Mouse (Mus musculus) megakaryocyte progenitor cell, adult 5-6 weeks (primary cell): ENCODE results near the gene Myh7b. TPM values are rescaled to one million over a fixed set of nuclear protein-coding genes. Genes with fewer than 3 reads are reported as not detected.
A peak's percentile ranks its signal among the peaks of the same experiment; 100 is the strongest.

Experiments
- ATAC-seq: replicated peaks from 2 replicates; pipeline ENCODE4 v1.8.0; 2016; ENCODE audit warnings: mild to moderate bottlenecking, moderate TSS enrichment, inconsistent platforms; ENCODE audit not compliant: poor library complexity
- total RNA-seq, 2 experiments: library from RNA; stranded (forward) in 1 of 2; stranded (reverse) in 1 of 2; fragments of 157-497, 149-512 nt in 1 of 2; fragments of 200-1000 nt in 1 of 2; gene quantifications; 2 replicates each; pipeline versions ENCODE4 v1.2.3 to v1.2.4; 2015 to 2017

The Myh7b gene
- total RNA-seq (2015) = 0.07 TPM in 1 of 2 replicates, not detected in the other
- not detected in 2 replicates for total RNA-seq (2017)

- ATAC-seq = no peak
These were observed at the start of gene Myh7b for GRCm38 (mm10) chr2:155610978-155611377. Gene Myh7b (plus strand): TSS chr2:155611212.

- ATAC-seq = peak; percentile 71
These were observed 48.8 kb upstream of the Myh7b start for GRCm38 (mm10) chr2:155562209-155562608.

DNA sequence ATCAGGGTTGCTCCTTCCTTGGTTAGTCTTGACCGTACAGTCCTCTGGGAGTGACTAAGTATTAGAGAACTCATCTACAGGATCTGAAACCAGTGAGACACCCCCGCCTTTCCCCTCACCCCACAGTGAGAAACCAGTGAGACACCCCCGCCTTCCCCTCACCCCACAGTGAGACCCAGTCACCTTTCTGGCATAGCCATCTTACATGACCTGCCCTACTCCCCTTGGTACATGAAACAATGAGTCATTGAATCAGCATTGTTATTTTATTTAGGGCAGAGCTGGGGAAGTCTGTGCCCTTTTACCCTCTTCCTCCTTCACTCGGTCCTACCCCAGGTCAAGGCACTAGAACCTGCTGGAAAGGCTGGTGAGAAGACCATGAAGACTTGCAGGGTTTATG, 48.1 kb upstream of the Myh7b start:
- no peak for ATAC-seq

GRCm38 (mm10) chr2:155567751-155568150, 43.3 kb upstream of the Myh7b start:
- ATAC-seq = peak; percentile 76

DNA sequence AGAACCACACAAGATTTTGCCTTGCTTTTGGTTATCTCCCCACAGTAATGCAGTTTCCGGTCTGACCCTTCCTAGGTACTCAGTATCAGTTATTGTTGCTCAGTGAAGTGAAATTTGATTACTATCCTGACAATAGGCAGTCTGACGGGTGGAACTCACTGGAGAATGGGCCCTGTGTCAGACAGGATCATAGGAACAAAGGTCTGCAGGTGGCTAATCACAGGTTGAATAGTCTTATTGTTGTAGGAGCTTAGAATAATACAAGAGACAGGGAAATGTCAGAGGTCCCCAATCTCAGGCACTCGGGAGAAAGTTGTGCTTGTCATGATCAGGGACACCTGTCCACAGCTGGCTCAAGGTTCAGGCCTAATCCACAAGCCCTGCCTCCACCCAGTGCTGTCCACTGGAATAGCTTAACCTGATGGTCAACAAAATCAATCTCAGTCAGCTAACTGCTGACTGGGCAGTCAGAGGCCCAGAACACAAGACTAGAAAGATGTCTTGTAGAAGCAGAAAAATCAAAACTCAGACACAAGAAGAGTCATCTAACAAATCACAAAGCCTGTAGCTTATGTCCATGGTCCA, 41.7 kb upstream of the Myh7b start:
- ATAC-seq = peak; percentile 34

GRCm38 (mm10) chr2:155573001-155573400, 38.0 kb upstream of the Myh7b start:
- ATAC-seq = no peak

- ATAC-seq = no peak
These were observed 37.0 kb upstream of the Myh7b start for GRCm38 (mm10) chr2:155573996-155574395.

- ATAC-seq = no peak
These were observed 36.3 kb upstream of the Myh7b start for GRCm38 (mm10) chr2:155574700-155575099.

DNA sequence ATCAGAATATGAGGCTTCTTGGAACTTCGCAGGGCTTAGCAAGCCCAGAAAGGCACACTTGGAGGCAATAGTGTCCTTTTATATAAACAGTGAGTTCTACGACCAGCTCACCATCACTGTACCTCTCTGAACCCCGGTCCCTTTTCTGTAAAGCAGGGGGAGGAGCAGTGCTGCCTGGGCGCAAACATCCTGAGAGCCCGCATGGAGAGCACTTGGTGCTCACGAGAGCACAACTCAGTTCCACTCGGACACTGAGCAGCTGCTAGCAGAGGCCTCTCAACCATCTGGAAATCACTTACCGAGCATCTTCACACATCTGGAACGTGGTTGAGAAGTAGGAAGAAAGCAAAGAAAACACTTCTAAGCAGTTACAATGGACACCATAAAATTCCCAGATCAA, 34.4 kb upstream of the Myh7b start:
- ATAC-seq = no peak

GRCm38 (mm10) chr2:155580331-155580730, 30.7 kb upstream of the Myh7b start:
- no peak for ATAC-seq

- ATAC-seq = no peak
These were observed 28.5 kb upstream of the Myh7b start for GRCm38 (mm10) chr2:155582384-155582995.

GRCm38 (mm10) chr2:155582996-155583395, 28.0 kb upstream of the Myh7b start:
- ATAC-seq = no peak

DNA sequence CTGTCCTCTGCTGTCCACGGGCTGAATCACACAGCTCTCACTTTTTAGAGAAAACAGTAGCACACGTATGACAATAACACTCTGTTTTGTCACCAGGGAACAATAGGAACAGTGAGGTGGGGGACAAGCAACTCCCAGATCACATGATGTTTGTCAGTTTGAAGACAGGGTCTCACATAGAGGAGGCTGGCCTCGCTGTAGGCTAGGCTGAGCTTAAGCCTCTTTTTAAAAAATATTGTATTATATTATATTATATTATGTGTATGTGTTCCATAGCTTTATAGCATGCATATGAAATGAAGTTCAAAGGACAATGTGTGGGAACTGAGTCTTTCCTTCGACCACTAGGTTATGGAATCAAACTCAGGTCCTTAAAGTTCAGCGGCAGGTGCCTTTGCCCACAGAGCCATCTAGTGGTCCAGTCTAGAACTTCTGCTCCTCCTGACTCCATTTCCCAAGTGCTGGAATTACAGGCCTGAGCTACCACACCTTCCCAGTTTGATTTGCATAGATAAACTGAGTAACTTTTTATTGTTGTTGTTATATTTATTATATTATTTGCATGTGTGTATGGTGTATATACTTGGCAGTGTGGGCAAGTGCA, 27.0 kb upstream of the Myh7b start:
- peak; percentile 88 for ATAC-seq

- no peak for ATAC-seq
These were observed 25.9 kb upstream of the Myh7b start for GRCm38 (mm10) chr2:155585082-155585481.

DNA sequence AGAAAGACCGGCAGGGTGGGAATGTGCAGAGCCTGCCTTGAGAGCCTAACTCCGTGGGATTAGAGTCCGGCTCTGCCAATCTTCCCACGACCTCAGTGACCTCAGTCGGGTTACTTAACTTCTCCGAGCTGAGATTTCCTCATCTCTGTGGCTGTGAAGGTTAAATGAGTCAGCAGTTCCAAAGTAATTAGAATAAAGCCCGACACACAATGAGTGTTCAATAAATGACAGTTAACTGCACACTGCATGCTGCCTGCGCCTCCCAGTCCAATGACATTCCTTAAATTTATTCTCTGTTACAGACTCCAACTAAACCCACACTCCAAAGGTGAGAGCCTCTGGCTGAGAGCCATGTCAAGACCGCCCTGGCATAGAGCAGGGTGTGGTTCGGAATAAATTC, 25.5 kb upstream of the Myh7b start:
- ATAC-seq = peak; percentile 75

DNA sequence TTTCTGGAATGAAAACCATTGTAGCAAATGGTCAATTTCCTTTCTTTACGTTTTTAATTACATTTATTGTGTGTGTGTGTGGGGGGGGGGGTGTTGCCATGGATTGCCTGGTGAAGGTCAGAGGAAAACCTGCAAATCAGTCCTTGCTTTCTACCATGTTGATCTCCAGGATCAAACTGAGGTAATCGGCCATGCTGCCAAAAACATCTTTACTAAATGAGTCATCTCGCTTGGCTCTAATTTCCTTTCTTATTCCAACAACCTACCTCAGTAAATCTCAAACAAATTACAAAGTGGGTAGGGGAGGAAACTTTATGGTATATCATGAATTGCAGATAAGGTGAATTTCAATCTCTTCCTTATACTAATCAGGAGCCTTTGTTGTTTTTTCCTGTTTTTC, 22.9 kb upstream of the Myh7b start:
- ATAC-seq = no peak

- no peak for ATAC-seq
These were observed 21.5 kb upstream of the Myh7b start for GRCm38 (mm10) chr2:155589521-155589920.

GRCm38 (mm10) chr2:155590876-155591275, 20.1 kb upstream of the Myh7b start:
- ATAC-seq = no peak

DNA sequence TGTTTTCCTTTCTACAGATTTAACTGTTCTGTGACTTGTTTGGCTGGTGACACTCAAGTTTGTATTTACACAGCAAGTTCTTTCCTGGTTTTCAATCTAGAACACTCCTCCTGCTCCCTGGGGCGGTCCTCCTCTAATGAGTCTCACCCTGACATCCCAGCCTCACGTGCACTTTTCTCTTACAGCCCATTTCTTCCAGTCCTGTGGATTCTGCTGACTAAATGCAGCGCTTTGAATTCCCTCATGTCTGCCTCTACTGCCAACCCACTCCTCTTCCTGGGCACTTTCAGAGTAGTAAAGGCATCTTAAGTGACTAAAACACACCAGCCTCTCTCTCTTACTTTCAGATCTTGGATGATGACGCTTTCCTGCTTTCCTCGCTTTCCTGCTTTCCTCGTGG, 19.3 kb upstream of the Myh7b start:
- no peak for ATAC-seq

DNA sequence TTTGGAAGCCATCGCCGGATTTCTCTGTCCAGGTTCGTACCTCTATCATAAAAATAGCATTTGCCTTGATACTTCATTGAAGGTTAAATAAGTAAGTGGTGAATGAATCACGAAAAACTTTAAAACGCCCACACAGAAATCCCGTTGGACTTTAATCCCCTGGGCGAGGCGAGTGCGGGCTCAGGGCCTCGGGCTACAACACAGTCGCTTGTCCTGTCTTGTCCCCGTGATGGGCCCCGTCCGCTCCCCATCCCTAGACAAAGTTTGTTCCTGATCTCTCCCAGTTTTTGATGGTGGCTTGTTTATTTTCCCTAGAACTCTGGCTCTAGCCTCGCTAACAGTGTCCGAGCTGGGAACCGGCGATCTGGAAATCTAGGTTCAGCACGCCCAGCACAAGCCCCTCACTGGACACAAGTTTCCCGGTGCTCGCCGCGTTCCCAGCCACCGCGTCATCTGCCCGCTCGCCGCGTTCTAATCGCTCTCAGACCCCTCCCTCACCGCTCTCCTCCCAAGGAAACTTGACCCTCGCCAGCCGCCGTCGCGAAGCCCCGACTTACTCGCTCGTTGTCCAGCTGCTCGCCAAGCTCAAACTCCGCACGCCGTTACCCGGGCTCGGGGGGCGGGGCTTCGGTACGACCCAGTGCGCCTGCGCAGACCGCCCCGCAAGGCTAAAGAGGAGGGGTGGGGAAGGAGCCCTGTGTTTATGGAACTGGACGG, 18.7 kb upstream of the Myh7b start, which contains the start of gene Gss:
Gene Gss (minus strand): TSS at position 674 of the 717 bp plus-strand sequence.
- ATAC-seq = peak; percentile 95

DNA sequence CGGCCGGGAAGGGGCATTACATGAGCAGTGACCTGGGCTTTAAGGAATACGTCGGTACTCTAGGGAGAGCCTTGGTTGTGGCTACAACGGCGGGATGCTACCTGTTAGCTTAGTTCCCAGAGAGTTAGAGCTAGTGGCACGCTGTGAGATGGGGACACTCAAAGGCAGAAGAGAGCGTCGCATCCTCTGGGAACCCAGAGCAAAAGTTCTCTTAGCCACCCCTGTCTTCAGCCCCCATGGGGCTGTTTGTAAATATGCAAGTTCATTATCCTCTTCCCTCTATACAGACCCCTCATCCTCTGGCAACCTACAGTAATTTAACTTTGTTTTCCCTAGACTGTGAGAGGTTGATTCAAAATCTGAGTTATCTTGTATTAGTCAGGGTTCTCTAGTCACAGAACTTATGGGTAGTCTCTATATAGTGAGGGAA, 18.1 kb upstream of the Myh7b start:
- no peak for ATAC-seq

GRCm38 (mm10) chr2:155595516-155595915, 15.5 kb upstream of the Myh7b start:
- ATAC-seq = no peak
